Mouse (Mus musculus): ENCODE measurements at regions not wholly inside any gene's neighbourhood (a gene's known extent, or its start where the extent isn't known, plus 50 kb on each side); places are given as distances from the start of the nearest gene placed in this dataset.

GRCm38 (mm10) chr3:100382181-100382580 lies 106.9 kb downstream of the Tent5c start:
- TF ChIP-seq REST (IDR thresholded peaks at IDR 0.05; ENCODE audit: insufficient read depth, insufficient read length) (no peak), POLR2A (IDR thresholded peaks at IDR 0.05; ENCODE audit: insufficient read length, low read depth) (no peak)

Measured in myocyte (in vitro differentiated cells).